Mouse (Mus musculus) thymus, adult 2 months (tissue): ENCODE measurements around the gene Crocc.

Source experiments
- CTCF ChIP-seq: fragments of 200-500 bp; IDR thresholded peaks from 2 replicates; pipeline ENCODE4 v1.5.1; 2012; ENCODE audit warnings: mild to moderate bottlenecking, control low read depth, low read length, moderate library complexity, borderline replicate concordance; ENCODE audit not compliant: control insufficient read depth, poor library complexity, insufficient read depth; ENCODE audit errors: extremely low read depth
- POLR2A ChIP-seq: fragments of 200-500 bp; IDR thresholded peaks from 2 replicates; pipeline ENCODE4 v1.6.1; 2012; ENCODE audit warnings: mild to moderate bottlenecking, low read length, control low read depth, moderate library complexity; ENCODE audit not compliant: control insufficient read depth, poor library complexity, insufficient read depth; ENCODE audit errors: extremely low read depth

- TF ChIP-seq POLR2A, result no peak
- TF ChIP-seq CTCF, result no peak
Observed at GRCm38 (mm10) chr4:141059616-141060425, 529 bp downstream of the Crocc start.
